In the genomic region with DNA sequence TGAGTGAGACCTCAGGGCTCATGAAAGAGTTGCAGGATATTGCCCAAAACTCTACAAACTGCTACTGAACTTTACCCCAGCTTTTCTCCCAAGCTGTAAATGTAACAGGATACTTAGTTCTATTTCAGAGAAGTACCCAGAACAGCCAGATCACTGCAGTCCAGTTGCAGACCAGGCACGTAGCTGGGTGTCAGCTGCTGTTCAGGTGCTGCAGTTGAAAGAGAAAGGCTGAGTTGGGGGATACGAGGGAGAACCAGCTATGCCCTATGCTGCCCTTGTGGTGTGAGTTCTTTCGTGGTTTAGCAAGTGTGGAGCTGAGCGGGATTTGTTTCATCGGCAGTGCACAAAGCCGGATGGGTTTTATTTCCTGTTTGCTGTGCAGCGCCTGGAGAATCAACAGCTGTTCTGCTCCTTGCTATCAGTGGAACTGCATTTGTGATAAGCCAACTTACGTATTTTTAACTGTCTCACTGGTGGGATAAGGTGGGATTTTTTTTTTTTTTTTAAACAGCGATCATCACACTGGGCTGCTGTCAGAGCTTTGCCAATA, we compare ENCODE assay signal across 9 mouse cellular contexts.
DNase-seq lines count a peak whose midpoint lies in the region; ATAC-seq lines count a peak whose summit lies in the region.
"Had no signal": no experiment of that assay in that cellular context is flagged by ENCODE, and none has a peak within 500 bp of the region (broad histone marks: within the 10 kb centered on the region; RNA-seq: fewer than 3 reads in every experiment).

No protein-coding gene starts in this region.

- H3K4me1 ChIP-seq in lung, embryonic 16.5 days (replicated peaks; ENCODE audit: control insufficient read depth, insufficient read depth, low read length) = peaks cover 53% of the 10 kb centered on the region
- peaks cover 62% of the 10 kb centered on the region for H3K4me1 ChIP-seq in heart, embryonic 11.5 days (ENCODE audit: control insufficient read depth, insufficient read depth, low read length)
- peaks cover 100% of the 10 kb centered on the region for H3K4me1 ChIP-seq in liver, embryonic 12.5 days

- DNase-seq in lung, postnatal 36 days = no peak
- peak; percentile 87 for DNase-seq in thymus, postnatal 0 days (ENCODE audit: low spot score)
- no peak for DNase-seq in ovary, adult 18-20 months (ENCODE audit: low spot score)
- DNase-seq in spleen, postnatal 4 days (ENCODE audit: low spot score in 2 of 2) = no peak
- DNase-seq in cerebellum, adult 11-12 months = no peak

- ATAC-seq in lung, embryonic 16.5 days (ENCODE audit: low read depth) = no peak
- no peak for ATAC-seq in heart, embryonic 11.5 days (replicated peaks; ENCODE audit: insufficient number of reproducible peaks, low FRiP score, low TSS enrichment)
- ATAC-seq in liver, embryonic 12.5 days = no peak
- ATAC-seq: forebrain, embryonic 14.5 days had no signal

- H3K4me3 ChIP-seq in lung, embryonic 16.5 days (ENCODE audit: low read length) = no peak overlapping the region
- H3K4me3 ChIP-seq in heart, embryonic 11.5 days (ENCODE audit: low read depth, low read length) = no peak overlapping the region
- H3K4me3 ChIP-seq in liver, embryonic 12.5 days = peak overlapping the region; percentile 26; the same call in 1 of the 2 replicates

- H3K9ac ChIP-seq in lung, embryonic 16.5 days (ENCODE audit: low read length) = peak overlapping the region; percentile 45
- peak overlapping the region; percentile 36 for H3K9ac ChIP-seq in heart, embryonic 11.5 days (ENCODE audit: low read depth, low read length)
- H3K9ac ChIP-seq in liver, embryonic 12.5 days = peak overlapping the region; percentile 59

- no peaks in the 10 kb centered on the region for H3K36me3 ChIP-seq in lung, embryonic 16.5 days (ENCODE audit: control insufficient read depth, insufficient read depth, low read length)
- H3K36me3 ChIP-seq in heart, embryonic 11.5 days (ENCODE audit: control insufficient read depth, insufficient read depth, low read length) = no peaks in the 10 kb centered on the region
- 0 out of 2 replicates have a peak, but pooled peaks cover 3% of the 10 kb centered on the region for H3K36me3 ChIP-seq in liver, embryonic 12.5 days

- 27% methylated on average over 9 of the region's 9 CpGs for WGBS in lung, embryonic 16.5 days
- WGBS in heart, embryonic 11.5 days (ENCODE audit: insufficient replicate concordance) = 35% methylated on average over 9 of the region's 9 CpGs
- WGBS in liver, embryonic 12.5 days (ENCODE audit: insufficient replicate concordance) = 8% methylated on average over 9 of the region's 9 CpGs

- H3K27ac ChIP-seq in lung, embryonic 16.5 days (ENCODE audit: low read length) = peak overlapping the region; percentile 73
- peak overlapping the region; percentile 87; the same call in 1 of the 2 replicates for H3K27ac ChIP-seq in heart, embryonic 11.5 days (ENCODE audit: low read depth, low read length)
- peak overlapping the region; percentile 88 for H3K27ac ChIP-seq in liver, embryonic 12.5 days

- no peaks in the 10 kb centered on the region for H3K9me3 ChIP-seq in lung, embryonic 16.5 days (ENCODE audit: control insufficient read depth, low read length)
- H3K9me3 ChIP-seq in heart, embryonic 11.5 days (replicated peaks; ENCODE audit: control insufficient read depth, low read length) = no peaks in the 10 kb centered on the region
- H3K9me3 ChIP-seq in liver, embryonic 12.5 days (replicated peaks) = no peaks in the 10 kb centered on the region

- H3K27me3 ChIP-seq in lung, embryonic 16.5 days (ENCODE audit: control insufficient read depth, insufficient read depth, low read depth, low read length) = no peaks in the 10 kb centered on the region
- H3K27me3 ChIP-seq in heart, embryonic 11.5 days (ENCODE audit: control insufficient read depth, insufficient read depth, low read length) = no peaks in the 10 kb centered on the region
- no peaks in the 10 kb centered on the region for H3K27me3 ChIP-seq in liver, embryonic 12.5 days (replicated peaks)

- peak overlapping the region; percentile 41 for H3K4me2 ChIP-seq in lung, embryonic 16.5 days (ENCODE audit: low read depth, low read length)
- H3K4me2 ChIP-seq in heart, embryonic 11.5 days = no peak overlapping the region
- peak overlapping the region; percentile 61 for H3K4me2 ChIP-seq in liver, embryonic 12.5 days
